Mouse (Mus musculus) spleen, adult 2 months (tissue): ENCODE results near the gene Calr3.

Experiments used
- CTCF ChIP-seq: fragments of 200-500 bp; IDR thresholded peaks from 2 replicates; pipeline ENCODE4 v1.5.1; 2011; ENCODE audit warnings: mild to moderate bottlenecking, inconsistent platforms; ENCODE audit not compliant: insufficient read depth, insufficient read length, insufficient replicate concordance; ENCODE audit errors: extremely low read depth
- POLR2A ChIP-seq: fragments of 200-500 bp; IDR thresholded peaks from 2 replicates; pipeline ENCODE4 v1.6.1; 2011; ENCODE audit warnings: low read depth, low read length, inconsistent platforms

GRCm38 (mm10) chr8:72376900-72377299 lies 66.8 kb downstream of the Calr3 start:
- TF ChIP-seq POLR2A (no peak), CTCF (no peak)
